Mouse (Mus musculus) kidney, embryonic 14.5 days (tissue): Measurements from ENCODE around the gene Snrpc. TPM values are rescaled to one million over a fixed set of nuclear protein-coding genes. Genes with fewer than 3 reads are reported as not detected.

Experiments
- ATAC-seq: fragments of 200-750 bp; cut with Nextera tagmentation; 2 replicates; pipeline ENCODE4 v1.8.0; 2017; ENCODE audit warnings: moderate number of reproducible peaks, mild to moderate bottlenecking, moderate TSS enrichment, moderate library complexity; ENCODE audit not compliant: low FRiP score, low TSS enrichment
- H3K27ac ChIP-seq: fragments of 300-500 bp; sonication (generic); 2 replicates; pipeline ENCODE4 v1.5.1; 2014; ENCODE audit warnings: low read depth, mild to moderate bottlenecking, low read length, moderate library complexity, mixed read lengths
- H3K27me3 ChIP-seq: fragments of 300-500 bp; sonication (generic); 2 replicates; pipeline ENCODE4 v1.6.1; 2014; ENCODE audit warnings: mild to moderate bottlenecking, low read length; ENCODE audit not compliant: control insufficient read depth, insufficient read depth
- H3K36me3 ChIP-seq: fragments of 300-500 bp; sonication (generic); 2 replicates; pipeline ENCODE4 v1.6.1; 2014; ENCODE audit warnings: low read length, mixed read lengths; ENCODE audit not compliant: control insufficient read depth, insufficient read depth
- H3K4me1 ChIP-seq: fragments of 300-500 bp; sonication (generic); 2 replicates; pipeline ENCODE4 v1.6.1; 2014; ENCODE audit warnings: low read length, mixed read lengths; ENCODE audit not compliant: control insufficient read depth, insufficient read depth
- H3K4me2 ChIP-seq: fragments of 300-500 bp; sonication (generic); replicated peaks from 2 replicates; pipeline ENCODE4 v1.6.1; 2014; ENCODE audit warnings: low read depth, mild to moderate bottlenecking, low read length
- H3K4me3 ChIP-seq: fragments of 300-500 bp; sonication (generic); 2 replicates; pipeline ENCODE4 v1.5.1; 2014; ENCODE audit warnings: mild to moderate bottlenecking, low read length
- H3K9ac ChIP-seq: fragments of 300-500 bp; sonication (generic); 2 replicates; pipeline ENCODE4 v1.6.1; 2014; ENCODE audit warnings: low read depth, mild to moderate bottlenecking, low read length, moderate library complexity
- H3K9me3 ChIP-seq: fragments of 300-500 bp; sonication (generic); 2 replicates; pipeline ENCODE4 v1.6.1; 2016; ENCODE audit warnings: low read length; ENCODE audit not compliant: control insufficient read depth
- WGBS: fragments of 180-500 bp; shearing (Covaris S2); extraction: QIAGEN DNeasy Blood & Tissue Kit; methylation state at CpG from one replicate; pipeline ENCODE4 v1.1.7; 2014; 5-methylcytosine and 5-hydroxymethylcytosine counted together
- polyA plus RNA-seq: library from polyadenylated mRNA; unstranded; fragments of >200 nt; fragmentation: Nextera tagmentation; extraction: Ambion mirVana; gene quantifications from 2 replicates; pipeline ENCODE4 v1.2.1, GENCODE M21; 2014

Gene Snrpc
- polyA plus RNA-seq, 1 experiment from 2014 or later: 349 TPM

DNA sequence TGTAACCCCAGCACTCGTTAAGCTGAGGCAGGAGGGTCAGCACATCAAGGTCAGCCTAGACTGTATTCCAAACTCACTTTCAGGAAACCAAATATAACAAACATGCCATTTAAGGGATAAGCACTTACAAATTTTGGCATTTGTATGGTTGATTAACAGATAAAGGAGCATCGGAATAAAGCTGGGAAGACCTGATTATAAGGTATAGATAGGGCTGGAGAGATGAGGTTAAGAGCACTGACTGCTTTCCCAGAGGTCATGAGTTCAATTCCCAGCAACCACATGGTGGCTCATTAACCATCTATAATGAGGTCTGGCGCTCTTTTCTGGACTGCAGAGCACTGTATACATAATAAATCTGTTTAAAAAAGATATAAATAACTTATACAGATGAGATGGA lies 35.6 kb downstream of the Snrpc start:
- Histone ChIP-seq H3K4me3 (no peak overlapping the region), H3K27ac (no peak overlapping the region), H3K36me3 (peaks cover under 1% of the 10 kb centered on the region), H3K9me3 (no peaks in the 10 kb centered on the region), H3K27me3 (no peaks in the 10 kb centered on the region), H3K4me2 (no peak overlapping the region), H3K9ac (no peak overlapping the region), H3K4me1 (no peaks in the 10 kb centered on the region)
- ATAC-seq: no peak
- 61% methylated on average over 3 of the region's 3 CpGs for WGBS

DNA sequence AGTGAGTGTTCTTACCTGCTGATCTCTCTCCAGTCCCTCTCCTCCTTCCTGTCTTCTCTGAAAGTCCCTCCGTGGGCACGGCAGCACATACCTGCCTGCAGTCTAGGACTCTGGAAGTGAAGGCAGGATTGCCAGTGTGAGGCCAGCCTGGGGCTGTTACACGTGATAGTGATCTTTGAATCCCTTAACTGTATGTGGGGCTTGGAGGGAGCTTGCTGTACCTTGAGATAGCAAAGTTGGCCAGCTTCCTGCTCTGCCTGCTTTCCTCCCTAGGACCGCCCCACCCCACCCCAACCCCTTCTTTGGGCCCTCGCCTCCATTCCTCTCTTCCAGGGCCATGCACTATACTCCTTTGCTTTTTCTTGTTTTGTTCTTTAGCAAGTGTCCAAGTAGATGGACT lies 36.6 kb downstream of the Snrpc start:
- no peaks in the 10 kb centered on the region for H3K27me3 ChIP-seq
- peaks cover 10% of the 10 kb centered on the region for H3K36me3 ChIP-seq
- no peak overlapping the region for H3K4me2 ChIP-seq
- no peak overlapping the region for H3K27ac ChIP-seq
- 52% methylated on average over 5 of the region's 5 CpGs for WGBS
- no peaks in the 10 kb centered on the region for H3K4me1 ChIP-seq
- no peaks in the 10 kb centered on the region for H3K9me3 ChIP-seq
- no peak overlapping the region for H3K4me3 ChIP-seq
- H3K9ac ChIP-seq: no peak overlapping the region
- ATAC-seq: no peak

DNA sequence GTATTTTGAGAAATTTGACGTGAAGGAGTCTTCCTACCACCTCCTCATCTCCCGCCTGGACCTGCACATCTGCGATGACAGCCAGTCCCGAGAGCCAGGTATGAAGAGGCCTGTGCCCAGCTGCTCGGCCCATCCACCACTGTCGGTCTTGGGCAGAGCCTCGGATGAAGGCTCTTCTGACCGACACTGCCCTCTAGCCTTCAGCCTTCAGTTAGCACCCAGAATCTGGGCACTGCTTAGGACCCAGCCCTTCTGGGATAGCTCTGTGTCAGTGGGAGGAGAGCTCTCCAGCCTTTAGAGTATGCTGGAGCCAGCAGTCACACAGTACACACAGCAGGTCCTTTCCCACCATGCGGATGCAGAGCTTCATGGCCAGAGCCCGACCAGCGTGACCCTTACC lies 43.6 kb downstream of the Snrpc start:
- Histone ChIP-seq H3K27me3 (no peaks in the 10 kb centered on the region), H3K9ac (no peak overlapping the region), H3K4me1 (no peaks in the 10 kb centered on the region), H3K9me3 (no peaks in the 10 kb centered on the region), H3K27ac (no peak overlapping the region), H3K4me2 (no peak overlapping the region), H3K36me3 (peaks cover 70% of the 10 kb centered on the region), H3K4me3 (no peak overlapping the region)
- ATAC-seq: no peak
- 53% methylated on average over 11 of the region's 11 CpGs for WGBS

- Histone ChIP-seq H3K4me3 (no peak overlapping the region), H3K9me3 (no peaks in the 10 kb centered on the region), H3K27ac (no peak overlapping the region), H3K36me3 (peaks cover 86% of the 10 kb centered on the region), H3K9ac (no peak overlapping the region), H3K4me2 (no peak overlapping the region), H3K4me1 (no peaks in the 10 kb centered on the region), H3K27me3 (no peaks in the 10 kb centered on the region)
- WGBS: 90% methylated on average over 8 of the region's 8 CpGs
- no peak for ATAC-seq
Observed at GRCm38 (mm10) chr17:27883129-27883528, 45.2 kb downstream of the Snrpc start.

GRCm38 (mm10) chr17:27883994-27884393 lies 46.0 kb downstream of the Snrpc start:
- Histone ChIP-seq H3K36me3 (peaks cover 85% of the 10 kb centered on the region), H3K27ac (no peak overlapping the region), H3K4me2 (no peak overlapping the region), H3K4me1 (no peaks in the 10 kb centered on the region), H3K9me3 (no peaks in the 10 kb centered on the region), H3K27me3 (no peaks in the 10 kb centered on the region), H3K4me3 (no peak overlapping the region), H3K9ac (no peak overlapping the region)
- 93% methylated on average over 6 of the region's 6 CpGs for WGBS
- no peak for ATAC-seq

DNA sequence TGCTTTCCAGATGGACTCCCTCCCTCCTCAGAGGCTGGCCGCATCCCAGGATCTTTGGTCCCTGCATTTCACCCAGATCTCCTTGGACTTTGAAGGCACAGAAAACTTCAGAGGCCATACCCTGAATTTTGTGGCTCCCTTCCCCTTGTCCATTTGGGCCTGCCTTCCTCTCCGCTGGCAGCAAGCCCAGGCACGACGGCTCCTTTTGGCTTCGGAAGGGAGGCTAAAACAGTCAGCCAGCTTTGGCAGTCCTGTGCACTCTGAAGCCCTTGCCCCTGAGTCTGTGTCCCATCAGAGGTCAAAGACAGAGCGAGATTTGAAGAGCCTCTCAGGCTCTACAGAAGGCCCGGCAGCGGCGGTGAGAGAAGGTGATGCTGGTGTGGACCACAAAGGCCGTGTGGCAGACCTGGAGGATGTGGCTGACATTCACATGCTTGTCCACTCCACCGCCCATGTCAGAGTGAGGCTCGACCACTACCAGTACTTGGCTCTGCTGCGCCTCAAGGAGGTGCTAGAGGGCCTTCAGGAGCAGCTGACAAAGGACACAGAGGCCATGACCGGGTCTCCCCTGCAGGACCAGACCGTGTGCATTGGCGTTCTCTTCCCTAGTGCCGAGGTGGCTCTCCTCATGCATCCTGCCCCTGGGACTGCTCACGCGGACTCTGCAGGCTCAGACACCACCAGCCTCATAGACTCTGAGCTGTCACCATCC lies 48.7 kb downstream of the Snrpc start:
- WGBS: 88% methylated on average over 19 of the region's 19 CpGs
- peaks cover 68% of the 10 kb centered on the region for H3K36me3 ChIP-seq
- H3K9ac ChIP-seq: no peak overlapping the region
- no peak overlapping the region for H3K4me3 ChIP-seq
- ATAC-seq: no peak
- H3K9me3 ChIP-seq: no peaks in the 10 kb centered on the region
- H3K4me1 ChIP-seq: no peaks in the 10 kb centered on the region
- no peak overlapping the region for H3K27ac ChIP-seq
- H3K4me2 ChIP-seq: no peak overlapping the region
- no peaks in the 10 kb centered on the region for H3K27me3 ChIP-seq

Other genes starting within 250 kb of the Snrpc start
- 32.2 and 74.9 TPM in 2 replicates for gene Nudt3, start 214.7 kb upstream of the Snrpc start, polyA plus RNA-seq
- gene RPS10-NUDT3, start 202.9 kb upstream of the Snrpc start, polyA plus RNA-seq: not detected in 2 replicates
- gene Rps10, start 201.5 kb upstream of the Snrpc start, polyA plus RNA-seq: 1,163 and 1,521 TPM in 2 replicates
- gene Pacsin1, start 182.6 kb upstream of the Snrpc start, polyA plus RNA-seq: 1.3 and 1.7 TPM in 2 replicates
- gene Spdef, start 109.2 kb upstream of the Snrpc start, polyA plus RNA-seq: 0.19 and 0.20 TPM in 2 replicates
- 15.3 and 21.6 TPM in 2 replicates for gene D17Wsu92e, start 17.5 kb upstream of the Snrpc start, polyA plus RNA-seq
- 6.2 and 7.4 TPM in 2 replicates for gene Uhrf1bp1, start 18.3 kb downstream of the Snrpc start, polyA plus RNA-seq
- 8.0 and 14.2 TPM in 2 replicates for gene Anks1, start 71.2 kb downstream of the Snrpc start, polyA plus RNA-seq
- gene Taf11, start 71.7 kb downstream of the Snrpc start, polyA plus RNA-seq: 76.6 and 77.5 TPM in 2 replicates
- 4.9 and 5.8 TPM in 2 replicates for gene Tcp11, start 242.5 kb downstream of the Snrpc start, polyA plus RNA-seq